Mouse (Mus musculus) forebrain, embryonic 15.5 days (tissue): Measurements from ENCODE around the gene Plxnd1. TPM values are rescaled to one million over a fixed set of nuclear protein-coding genes. Genes with fewer than 3 reads are reported as not detected.

Experiments used
- ATAC-seq: fragments of 200-750 bp; cut with Nextera tagmentation; replicated peaks from 2 replicates; pipeline ENCODE4 v1.8.0; 2017; ENCODE audit warnings: mild to moderate bottlenecking, moderate TSS enrichment, moderate library complexity
- H3K27ac ChIP-seq: fragments of 300-500 bp; sonication (generic); replicated peaks from 2 replicates; pipeline ENCODE4 v1.5.1; 2015; ENCODE audit warnings: mild to moderate bottlenecking, inconsistent platforms
- H3K27me3 ChIP-seq: fragments of 300-500 bp; sonication (generic); 2 replicates; pipeline ENCODE4 v1.6.1; 2015; ENCODE audit warnings: inconsistent platforms
- H3K36me3 ChIP-seq: fragments of 300-500 bp; sonication (generic); 2 replicates; pipeline ENCODE4 v1.6.1; 2015; ENCODE audit warnings: mild to moderate bottlenecking, inconsistent platforms
- H3K4me1 ChIP-seq: fragments of 300-500 bp; sonication (generic); 2 replicates; pipeline ENCODE4 v1.6.1; 2015; ENCODE audit warnings: inconsistent platforms
- H3K4me2 ChIP-seq: fragments of 300-500 bp; sonication (generic); replicated peaks from 2 replicates; pipeline ENCODE4 v1.6.1; 2015; ENCODE audit warnings: mild to moderate bottlenecking, inconsistent platforms
- H3K4me3 ChIP-seq: fragments of 300-500 bp; sonication (generic); 2 replicates; pipeline ENCODE4 v1.5.1; 2015; ENCODE audit warnings: mild to moderate bottlenecking, inconsistent platforms
- H3K9ac ChIP-seq: fragments of 300-500 bp; sonication (generic); replicated peaks from 2 replicates; pipeline ENCODE4 v1.6.1; 2015; ENCODE audit warnings: mild to moderate bottlenecking, inconsistent platforms
- H3K9me3 ChIP-seq: fragments of 300-500 bp; sonication (generic); 2 replicates; pipeline ENCODE4 v1.6.1; 2016; ENCODE audit warnings: inconsistent platforms
- WGBS: fragments of 180-500 bp; shearing (Covaris S2); methylation state at CpG from one replicate; pipeline ENCODE4 v1.1.7; 2015; ENCODE audit warnings: mixed read lengths; 5-methylcytosine and 5-hydroxymethylcytosine counted together
- polyA plus RNA-seq: library from polyadenylated mRNA; unstranded; fragments of >200 nt; fragmentation: Nextera tagmentation; extraction: Ambion mirVana; gene quantifications from 2 replicates; pipeline ENCODE4 v1.2.1, GENCODE M21; 2015

The Plxnd1 gene
- polyA plus RNA-seq, 1 experiment from 2014 or later: 13.5 TPM

DNA sequence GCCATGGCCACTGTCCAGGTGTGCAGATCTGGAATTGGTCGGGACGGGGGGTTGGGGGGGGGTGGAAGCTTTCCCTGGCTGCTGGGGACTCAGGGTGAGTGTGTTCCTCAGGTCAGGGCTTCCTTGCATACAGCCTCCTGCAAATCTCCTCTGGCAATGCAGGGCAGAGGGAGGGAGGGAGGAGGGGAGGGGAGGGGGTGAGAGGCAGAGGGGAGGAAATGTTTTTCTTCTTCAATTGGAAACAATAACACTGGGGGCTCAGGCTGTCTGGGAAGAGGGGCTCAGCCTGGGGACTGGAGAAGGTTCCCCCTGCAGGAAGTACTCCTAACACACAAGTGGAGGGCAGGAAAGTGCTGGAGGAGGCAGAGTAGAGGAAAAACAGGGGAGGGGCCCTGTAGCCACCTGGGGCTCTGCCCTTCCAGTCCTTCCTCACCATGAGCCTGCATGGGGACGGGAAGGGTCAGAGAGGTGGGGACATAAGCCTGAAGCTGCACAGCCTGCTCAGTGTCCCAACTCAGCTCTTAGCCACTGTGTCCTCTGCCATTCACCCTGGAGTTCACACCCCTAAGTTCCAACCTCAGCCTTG, 3.0 kb upstream of the Plxnd1 start:
- no peak for ATAC-seq
- H3K4me2 ChIP-seq: no peak overlapping the region
- peaks cover 18% of the 10 kb centered on the region for H3K4me1 ChIP-seq
- H3K27ac ChIP-seq: no peak overlapping the region
- no peaks in the 10 kb centered on the region for H3K9me3 ChIP-seq
- H3K27me3 ChIP-seq: peaks cover 16% of the 10 kb centered on the region
- H3K9ac ChIP-seq: no peak overlapping the region
- 25% methylated on average over 3 of the region's 3 CpGs for WGBS
- no peak overlapping the region for H3K4me3 ChIP-seq
- no peaks in the 10 kb centered on the region for H3K36me3 ChIP-seq

DNA sequence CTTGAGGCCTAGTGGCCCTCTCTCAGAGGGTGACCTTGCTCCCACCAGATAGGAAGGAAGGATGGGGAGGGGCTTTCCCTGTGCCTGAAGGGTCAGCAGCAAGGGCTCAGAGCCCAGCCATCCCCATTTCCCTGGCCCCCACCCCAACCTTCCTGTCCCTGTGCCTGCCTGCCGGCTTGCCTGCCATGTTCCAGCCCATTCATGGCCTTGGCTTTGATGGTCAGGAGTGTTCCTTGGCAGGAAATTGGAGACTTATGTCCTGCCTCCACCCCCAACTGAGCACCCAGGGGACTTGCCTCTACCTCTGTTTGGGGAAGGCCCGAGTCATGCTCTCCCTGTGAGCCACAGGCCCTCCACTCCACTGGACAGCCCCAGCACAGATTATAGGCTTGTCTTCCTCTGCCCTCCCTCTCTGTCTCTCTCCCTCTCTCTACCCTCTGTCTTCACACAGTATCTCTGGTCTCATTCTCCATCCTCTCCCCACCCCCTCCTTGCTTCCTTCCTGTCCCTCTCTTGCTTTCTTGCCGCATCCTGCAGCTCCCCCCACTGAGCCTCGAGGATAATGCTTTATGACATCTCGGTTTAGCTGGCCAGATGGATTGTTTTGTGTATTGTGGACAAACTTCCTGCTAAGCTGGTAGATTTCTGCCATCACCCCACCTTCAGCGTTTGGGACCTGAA, 1.5 kb upstream of the Plxnd1 start:
- no peaks in the 10 kb centered on the region for H3K9me3 ChIP-seq
- no peak overlapping the region for H3K9ac ChIP-seq
- peaks cover 23% of the 10 kb centered on the region for H3K27me3 ChIP-seq
- no peaks in the 10 kb centered on the region for H3K36me3 ChIP-seq
- WGBS: 38% methylated on average over 6 of the region's 6 CpGs
- peaks cover 21% of the 10 kb centered on the region for H3K4me1 ChIP-seq
- no peak overlapping the region for H3K4me2 ChIP-seq
- no peak for ATAC-seq
- H3K4me3 ChIP-seq: no peak overlapping the region
- H3K27ac ChIP-seq: no peak overlapping the region

GRCm38 (mm10) chr6:115995531-115995941, 731 bp upstream of the Plxnd1 start:
- Histone ChIP-seq H3K4me3 (no peak overlapping the region), H3K27me3 (peaks cover 23% of the 10 kb centered on the region), H3K9ac (no peak overlapping the region), H3K4me2 (peak overlapping the region; percentile 67; the same call in 1 of the 2 replicates), H3K4me1 (peaks cover 21% of the 10 kb centered on the region), H3K9me3 (no peaks in the 10 kb centered on the region), H3K36me3 (no peaks in the 10 kb centered on the region), H3K27ac (no peak overlapping the region)
- ATAC-seq: no peak
- WGBS: 50% methylated on average over 4 of the region's 4 CpGs

DNA sequence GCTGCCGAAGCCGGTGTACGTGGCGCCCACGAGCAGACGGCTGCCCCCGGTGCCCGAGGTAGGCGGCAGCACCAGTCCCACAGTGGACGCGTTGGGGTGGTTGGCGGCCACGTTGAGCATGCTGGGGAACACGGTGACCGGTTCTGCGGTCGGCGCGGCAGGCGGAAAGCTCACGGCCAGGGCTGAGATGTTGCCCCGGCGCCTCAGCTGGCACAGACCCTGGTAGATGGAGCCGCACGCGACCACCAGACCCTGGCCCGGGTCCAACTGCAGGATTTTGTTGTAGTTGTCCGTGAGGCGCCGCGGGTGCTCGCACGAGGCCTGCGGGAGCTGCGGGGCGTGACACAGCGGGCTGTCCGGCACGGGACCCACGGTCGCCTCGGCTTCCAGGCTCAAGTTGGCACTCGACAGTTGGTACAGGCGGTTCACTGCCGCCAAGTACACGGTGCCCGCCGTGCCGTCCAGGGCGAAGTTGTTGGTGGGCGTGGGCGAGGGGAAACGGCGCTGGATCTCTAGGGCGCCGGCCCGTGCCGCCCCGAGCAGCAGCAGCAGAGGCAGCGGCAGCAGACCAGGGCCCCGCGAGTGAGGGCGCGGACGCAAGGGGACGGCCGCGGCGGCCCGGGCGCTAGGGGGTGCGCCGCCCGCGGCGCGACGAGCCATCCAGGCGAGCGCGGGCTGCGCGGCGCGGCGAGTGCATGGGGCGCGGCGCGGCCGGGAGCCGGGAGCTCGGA, 494 bp downstream of the Plxnd1 start:
- no peaks in the 10 kb centered on the region for H3K9me3 ChIP-seq
- H3K4me1 ChIP-seq: peaks cover 21% of the 10 kb centered on the region
- WGBS: under 1% methylated on average over 86 of the region's 93 CpGs
- peak overlapping the region; percentile 40; the same call in 1 of the 2 replicates for H3K27ac ChIP-seq
- H3K9ac ChIP-seq: peak overlapping the region; percentile 45
- peaks cover 23% of the 10 kb centered on the region for H3K27me3 ChIP-seq
- no peaks in the 10 kb centered on the region for H3K36me3 ChIP-seq
- peak overlapping the region; percentile 60 for H3K4me3 ChIP-seq
- peak overlapping the region; percentile 67 for H3K4me2 ChIP-seq
- ATAC-seq: 0 out of 2 replicates have a peak, but pooled peaks have one; percentile 9

DNA sequence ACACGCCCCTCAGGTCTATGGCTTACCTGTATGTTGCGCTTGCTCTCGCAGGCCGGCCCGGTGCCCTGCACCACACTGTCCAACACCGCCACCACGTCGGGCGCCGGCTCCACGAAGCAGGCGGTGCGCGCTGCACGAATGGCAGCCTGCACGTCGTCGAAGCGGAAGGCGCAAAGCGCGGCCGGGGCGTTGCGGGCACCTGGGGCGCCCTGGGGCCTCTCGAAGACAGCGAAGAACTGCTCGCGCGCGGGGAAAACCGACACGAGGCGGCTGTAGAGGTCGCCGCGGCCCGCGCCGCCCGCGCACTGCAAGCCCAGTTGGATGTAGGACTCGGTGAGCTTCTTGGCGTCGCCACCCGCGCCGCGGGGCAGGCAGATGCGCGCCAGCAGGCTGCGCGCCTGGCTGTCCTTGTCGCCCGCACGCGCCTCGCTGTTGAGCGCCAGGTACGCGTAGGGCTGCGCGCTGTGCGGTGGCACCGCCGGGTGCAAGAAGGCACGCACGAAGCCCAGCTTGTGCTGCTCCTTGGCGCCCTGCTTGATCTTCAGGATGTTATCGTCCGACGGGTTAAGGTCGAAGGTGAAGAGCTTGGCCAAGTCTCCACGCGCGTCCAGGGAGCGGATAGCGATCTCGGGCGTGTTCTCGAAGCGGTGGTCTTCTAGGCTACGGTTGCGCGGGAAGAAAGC, 1.2 kb downstream of the Plxnd1 start:
- Histone ChIP-seq H3K4me2 (peak overlapping the region; percentile 67), H3K4me3 (peak overlapping the region; percentile 60), H3K4me1 (peaks cover 21% of the 10 kb centered on the region), H3K9me3 (no peaks in the 10 kb centered on the region), H3K9ac (peak overlapping the region; percentile 45), H3K27me3 (peaks cover 23% of the 10 kb centered on the region), H3K36me3 (no peaks in the 10 kb centered on the region), H3K27ac (0 out of 2 replicates have a peak overlapping the region, but pooled peaks have one; percentile 13)
- ATAC-seq: peak; percentile 39
- WGBS: 2% methylated on average over 86 of the region's 86 CpGs

- Histone ChIP-seq H3K4me3 (peak overlapping the region; percentile 60), H3K36me3 (no peaks in the 10 kb centered on the region), H3K4me2 (peak overlapping the region; percentile 67), H3K9ac (peak overlapping the region; percentile 45), H3K27ac (no peak overlapping the region), H3K4me1 (peaks cover 21% of the 10 kb centered on the region), H3K27me3 (peaks cover 23% of the 10 kb centered on the region), H3K9me3 (no peaks in the 10 kb centered on the region)
- no peak for ATAC-seq
- WGBS: 45% methylated on average over 6 of the region's 6 CpGs
Observed at GRCm38 (mm10) chr6:115992981-115993380, 1.8 kb downstream of the Plxnd1 start.

- H3K36me3 ChIP-seq: no peaks in the 10 kb centered on the region
- H3K9ac ChIP-seq: no peak overlapping the region
- peaks cover 23% of the 10 kb centered on the region for H3K27me3 ChIP-seq
- no peak for ATAC-seq
- peak overlapping the region; percentile 67 for H3K4me2 ChIP-seq
- 39% methylated on average over 10 of the region's 10 CpGs for WGBS
- H3K4me1 ChIP-seq: peaks cover 26% of the 10 kb centered on the region
- H3K9me3 ChIP-seq: no peaks in the 10 kb centered on the region
- H3K27ac ChIP-seq: no peak overlapping the region
- peak overlapping the region; percentile 60 for H3K4me3 ChIP-seq
Observed at GRCm38 (mm10) chr6:115991881-115992620, 2.8 kb downstream of the Plxnd1 start.

- Histone ChIP-seq H3K4me2 (peak overlapping the region; percentile 67), H3K27ac (no peak overlapping the region), H3K36me3 (no peaks in the 10 kb centered on the region), H3K27me3 (peaks cover 23% of the 10 kb centered on the region), H3K9me3 (no peaks in the 10 kb centered on the region), H3K4me1 (peaks cover 34% of the 10 kb centered on the region), H3K4me3 (peak overlapping the region; percentile 60), H3K9ac (peak overlapping the region; percentile 5; the same call in 1 of the 2 replicates)
- ATAC-seq: no peak
- WGBS: 29% methylated on average over 13 of the region's 13 CpGs
Observed at GRCm38 (mm10) chr6:115991108-115991880, 3.5 kb downstream of the Plxnd1 start.

GRCm38 (mm10) chr6:115990479-115990878, 4.3 kb downstream of the Plxnd1 start:
- Histone ChIP-seq H3K9me3 (no peaks in the 10 kb centered on the region), H3K36me3 (no peaks in the 10 kb centered on the region), H3K4me1 (peaks cover 40% of the 10 kb centered on the region), H3K27ac (no peak overlapping the region), H3K4me3 (no peak overlapping the region; the same call in 1 of the 2 replicates), H3K27me3 (peaks cover 23% of the 10 kb centered on the region), H3K9ac (no peak overlapping the region), H3K4me2 (peak overlapping the region; percentile 67; the same call in 1 of the 2 replicates)
- ATAC-seq: no peak
- 82% methylated on average over 9 of the region's 9 CpGs for WGBS

- Histone ChIP-seq H3K27me3 (peaks cover 23% of the 10 kb centered on the region), H3K27ac (no peak overlapping the region), H3K36me3 (no peaks in the 10 kb centered on the region), H3K9ac (no peak overlapping the region), H3K9me3 (no peaks in the 10 kb centered on the region), H3K4me1 (peaks cover 41% of the 10 kb centered on the region), H3K4me3 (no peak overlapping the region; the same call in 1 of the 2 replicates), H3K4me2 (peak overlapping the region; percentile 67; the same call in 1 of the 2 replicates)
- ATAC-seq: no peak
- WGBS: 83% methylated on average over 3 of the region's 3 CpGs
Observed at GRCm38 (mm10) chr6:115990056-115990455, 4.7 kb downstream of the Plxnd1 start.
